Mouse (Mus musculus) lung, postnatal 10 days (tissue): Measurements from ENCODE around the gene Rpn1.

Experiments
- DNase-seq: peaks from one replicate; pipeline ENCODE4 v3.0.0; 2021

The Rpn1 gene

DNA sequence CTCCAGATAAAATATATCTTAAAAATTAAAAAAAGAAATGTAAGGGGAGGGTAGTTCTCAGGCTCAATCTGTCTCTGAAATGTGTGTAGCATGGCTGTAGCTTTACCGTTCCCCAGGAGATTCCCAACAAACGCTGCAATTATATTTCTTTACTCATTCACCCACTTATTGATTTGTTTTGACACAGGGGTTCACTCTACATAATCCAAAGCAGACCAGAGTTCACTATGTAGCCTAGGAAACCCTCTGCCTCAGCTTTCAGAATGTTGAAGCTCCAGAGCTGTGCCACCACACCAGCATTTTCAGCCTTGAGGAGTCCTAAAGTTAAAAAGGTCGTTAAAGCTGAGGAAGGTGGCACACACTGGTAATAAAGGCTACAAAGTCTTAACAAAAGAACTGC, 18.3 kb upstream of the Rpn1 start:
- no peak for DNase-seq

GRCm38 (mm10) chr6:88067722-88068121, 16.6 kb upstream of the Rpn1 start:
- no peak for DNase-seq

- no peak for DNase-seq
Observed at GRCm38 (mm10) chr6:88068739-88069138, 15.5 kb upstream of the Rpn1 start.

DNA sequence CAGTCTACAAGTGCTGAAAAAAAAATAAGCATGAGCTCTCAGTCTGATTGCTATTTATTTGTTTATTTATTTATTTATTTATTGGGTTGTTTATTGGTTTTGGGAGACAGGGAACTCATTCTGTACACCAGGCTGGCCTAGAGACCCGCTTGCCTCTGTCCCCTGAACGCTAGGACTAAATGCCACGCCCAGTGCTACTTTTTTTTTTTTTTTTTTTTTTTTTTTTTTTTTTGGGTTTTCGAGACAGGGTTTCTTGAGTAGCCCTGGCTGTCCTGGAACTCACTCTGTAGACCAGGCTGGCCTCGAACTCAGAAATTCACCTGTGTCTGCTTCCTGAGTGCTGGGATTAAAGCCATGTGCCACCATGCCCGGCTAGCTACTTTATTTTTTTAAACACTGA, 13.8 kb upstream of the Rpn1 start:
- DNase-seq, result no peak

DNA sequence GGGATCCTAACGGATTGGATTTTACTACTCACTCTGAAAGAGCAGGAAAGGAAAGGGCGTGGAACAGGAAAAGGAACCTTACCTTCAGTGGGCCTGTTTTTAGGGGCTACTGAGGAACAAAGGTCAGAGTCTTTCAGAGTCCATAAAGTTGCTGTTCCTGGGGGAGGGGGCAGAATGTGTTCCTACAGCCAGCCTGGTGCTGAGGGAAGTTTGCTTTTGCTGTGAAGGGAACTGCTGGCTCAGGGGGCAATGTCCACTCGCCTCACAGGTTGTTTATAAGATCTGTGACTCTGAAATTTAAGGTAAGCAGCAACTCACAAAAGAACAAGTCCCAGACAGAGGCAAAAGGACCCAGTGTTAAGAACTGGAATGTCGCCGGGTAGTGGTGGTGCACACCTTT, 13.1 kb upstream of the Rpn1 start:
- no peak for DNase-seq

DNA sequence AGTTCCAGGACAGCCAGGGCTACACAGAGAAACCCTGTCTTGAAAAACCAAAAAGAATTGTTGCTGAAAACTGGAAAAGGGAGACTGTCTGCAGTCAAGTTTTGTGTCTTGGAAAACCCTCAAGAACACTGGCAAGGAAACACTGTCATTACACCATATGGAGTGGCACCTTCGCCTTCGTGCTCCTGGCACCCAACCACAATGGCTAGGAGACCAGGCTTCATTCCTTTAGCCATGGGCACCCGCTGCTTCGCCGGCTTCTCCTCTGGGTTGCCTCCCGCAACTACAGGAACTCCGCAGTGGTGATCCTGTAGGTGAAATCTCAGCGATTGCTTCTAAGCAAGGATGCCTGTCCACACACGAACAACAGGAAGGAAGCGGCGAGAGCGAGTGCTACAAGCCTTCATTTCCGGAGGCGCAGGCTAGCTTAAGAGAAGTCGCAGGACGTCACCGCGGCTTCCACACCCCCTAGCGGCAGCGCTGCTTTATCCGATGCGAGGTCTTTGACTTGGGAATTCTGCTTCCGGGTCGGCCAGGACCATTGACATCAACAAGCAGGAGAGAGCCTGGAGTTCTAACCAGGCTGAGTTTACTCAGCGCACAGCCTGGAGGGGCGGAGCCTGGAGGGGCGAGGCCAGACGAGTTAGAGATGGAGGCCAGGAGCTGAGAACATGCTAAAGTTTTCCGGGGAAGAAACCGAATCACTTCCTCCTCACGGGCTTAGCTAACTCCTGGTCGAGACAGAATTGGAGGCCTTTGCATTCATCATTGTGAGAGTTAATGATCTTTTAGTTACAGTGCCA, 9.3 kb upstream of the Rpn1 start:
- peak; percentile 98 for DNase-seq

DNA sequence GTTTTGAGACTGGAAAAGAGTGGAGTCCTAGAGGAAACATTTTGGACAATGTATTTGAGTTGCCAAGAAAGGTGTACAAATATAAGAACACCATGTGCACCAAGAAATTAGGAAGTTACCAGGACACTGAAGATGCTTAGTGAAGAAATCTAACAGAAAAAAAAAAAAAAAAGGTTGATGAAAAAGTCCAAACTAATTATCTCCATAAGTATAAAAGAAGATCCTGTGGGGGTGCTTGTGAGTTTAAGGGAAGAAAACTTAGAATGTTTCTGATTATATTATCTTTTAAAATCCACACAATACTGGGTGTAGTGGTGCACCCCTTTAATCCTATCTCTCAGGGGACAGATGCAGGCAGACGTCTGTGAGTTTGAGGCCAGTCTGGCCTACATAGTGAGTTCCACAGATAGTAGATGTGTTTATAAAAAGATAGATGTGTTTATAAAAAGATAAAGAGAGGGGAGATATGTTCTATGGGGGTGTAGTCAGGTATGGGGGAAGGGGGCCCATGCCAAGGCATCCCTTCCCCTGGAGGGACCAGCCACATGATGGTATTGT, 8.2 kb upstream of the Rpn1 start:
- DNase-seq, result no peak

GRCm38 (mm10) chr6:88083095-88083494, 1.2 kb upstream of the Rpn1 start:
- DNase-seq, result no peak

DNA sequence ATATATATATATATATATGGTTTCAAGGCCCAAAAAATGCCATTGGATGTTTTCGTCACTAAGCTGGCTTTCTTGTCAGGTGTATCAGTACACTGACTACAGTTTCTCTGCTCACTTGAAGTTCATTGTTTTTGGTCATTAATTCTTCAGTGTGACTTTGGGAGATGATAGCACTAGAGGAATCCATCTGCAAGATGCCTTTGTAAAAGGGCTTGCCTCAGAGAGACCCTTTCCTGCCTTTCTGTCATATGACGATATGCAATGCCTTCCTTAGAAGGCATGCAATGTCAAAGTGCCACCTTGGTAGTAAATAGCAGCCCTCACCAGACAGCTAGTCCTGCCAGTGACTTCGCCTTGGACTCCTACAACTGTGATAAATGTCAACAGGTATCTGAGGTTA, 610 bp upstream of the Rpn1 start:
- no peak for DNase-seq

- DNase-seq, result no peak
Observed at GRCm38 (mm10) chr6:88088971-88089370, 4.7 kb downstream of the Rpn1 start.

DNA sequence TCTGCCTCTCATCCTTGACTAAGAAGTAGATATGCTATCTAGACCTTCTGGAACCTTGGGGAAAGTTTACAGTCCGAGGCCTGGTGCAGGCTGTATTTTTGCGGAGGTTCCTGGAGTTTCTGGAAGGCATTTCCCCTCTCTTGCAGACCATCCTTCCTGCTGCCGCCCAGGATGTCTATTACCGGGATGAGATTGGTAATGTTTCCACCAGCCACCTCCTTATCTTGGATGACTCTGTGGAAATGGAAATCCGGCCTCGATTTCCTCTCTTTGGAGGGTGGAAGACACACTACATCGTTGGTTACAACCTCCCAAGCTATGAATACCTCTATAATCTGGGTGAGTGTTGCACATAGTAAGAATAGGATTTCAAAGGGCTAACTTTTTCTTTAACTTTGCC, 11.1 kb downstream of the Rpn1 start:
- peak; percentile 19 for DNase-seq

DNA sequence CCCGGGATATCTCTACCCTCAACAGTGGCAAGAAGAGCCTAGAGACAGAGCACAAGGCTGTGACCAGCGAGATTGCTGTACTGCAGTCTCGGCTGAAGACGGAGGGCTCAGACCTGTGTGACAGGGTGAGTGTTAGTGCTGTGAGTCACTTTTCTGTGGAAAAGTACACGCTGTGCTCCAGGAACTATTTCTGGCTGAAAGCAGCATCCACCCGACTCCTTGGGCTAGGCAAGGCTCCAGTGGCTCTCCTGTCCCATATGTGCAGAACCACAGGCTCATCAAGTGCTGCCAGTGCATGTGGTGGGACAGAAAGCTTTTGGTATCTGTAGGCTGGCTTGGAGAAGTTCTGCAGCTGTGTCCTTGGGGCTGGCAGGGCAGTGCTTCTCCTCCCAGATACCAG, 17.8 kb downstream of the Rpn1 start:
- no peak for DNase-seq

DNA sequence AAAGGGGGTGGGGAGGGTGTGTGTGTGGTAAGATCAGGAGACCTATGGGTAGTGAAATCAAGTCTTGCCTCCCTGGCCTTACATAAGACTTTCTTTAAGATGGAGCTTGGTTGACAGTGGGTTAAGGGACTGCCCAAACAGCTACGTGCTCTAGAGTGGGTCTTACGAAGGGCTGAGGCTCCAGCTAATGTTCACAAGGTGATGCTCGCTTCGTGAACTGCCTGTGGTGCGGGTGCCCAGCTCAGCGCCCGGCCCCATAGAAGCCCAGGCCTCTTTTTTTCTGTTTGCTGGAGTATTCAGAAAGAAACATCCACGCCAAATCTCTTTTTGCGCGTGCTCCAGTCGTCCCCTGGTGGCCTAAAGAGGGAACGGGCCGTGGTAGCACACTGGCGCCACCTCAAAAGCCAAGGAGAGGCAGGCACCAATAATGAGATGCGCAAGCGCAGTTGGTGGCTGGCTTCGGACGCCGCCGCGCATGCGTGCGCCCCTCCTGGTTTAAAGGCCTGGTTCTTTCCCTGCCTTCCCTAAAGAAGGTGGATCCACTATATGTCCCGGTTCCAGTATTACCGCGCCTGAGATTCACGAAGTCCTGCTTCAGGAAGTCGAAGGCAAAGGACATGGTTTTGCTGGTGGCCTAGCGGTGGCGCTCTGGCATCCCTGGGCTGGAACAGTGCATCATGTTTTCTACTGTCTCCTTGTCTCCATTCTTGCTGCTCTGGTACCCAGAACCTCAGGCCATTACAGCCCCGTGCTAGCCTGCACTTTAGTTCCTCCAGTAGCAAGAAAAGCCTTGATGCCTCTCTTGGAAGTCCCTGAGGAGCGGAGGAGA, 21.7 kb downstream of the Rpn1 start:
- peak; percentile 95 for DNase-seq

- no peak for DNase-seq
Observed at GRCm38 (mm10) chr6:88106612-88107123, 22.4 kb downstream of the Rpn1 start.

DNA sequence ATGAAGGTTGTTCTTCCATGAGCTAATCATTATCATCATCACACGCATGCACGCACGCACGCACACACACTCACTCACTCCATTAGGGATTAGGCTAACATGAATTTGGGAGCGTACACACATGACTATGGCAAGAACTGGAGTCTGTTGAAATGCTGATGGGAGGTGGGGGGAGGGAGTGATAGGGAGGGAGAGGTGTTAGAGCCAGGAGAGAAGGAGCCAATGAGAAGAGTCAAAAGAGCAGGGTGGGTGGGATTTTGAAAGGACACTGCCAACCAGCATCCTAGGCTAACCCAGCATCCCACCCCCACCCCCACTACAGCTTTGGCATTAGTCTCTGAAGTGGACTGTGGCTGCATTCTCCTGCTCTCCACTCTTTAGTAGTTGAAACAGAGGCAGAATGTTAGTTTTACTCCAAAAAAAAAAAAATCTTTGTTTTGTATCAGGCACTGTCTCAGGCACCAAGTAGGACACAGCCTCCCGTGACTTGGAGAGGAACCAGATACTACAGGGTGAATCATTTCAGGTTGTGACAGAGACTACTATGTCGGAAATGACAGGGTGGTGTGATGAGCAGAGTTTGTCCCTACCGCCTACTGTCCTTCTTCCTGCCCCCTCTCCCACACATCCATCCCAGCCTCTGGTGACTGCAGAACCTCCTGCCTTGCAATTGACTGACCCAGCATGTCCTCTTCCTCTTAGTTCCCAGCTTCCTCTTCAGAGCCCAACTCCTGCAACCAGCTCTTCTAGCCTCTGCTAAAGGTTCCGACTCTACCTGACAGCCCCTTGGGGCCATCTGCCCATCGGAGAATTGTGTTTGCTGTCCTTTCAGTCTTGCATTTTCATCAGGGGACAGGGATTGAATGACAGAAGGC, 23.6 kb downstream of the Rpn1 start:
- DNase-seq, result no peak

GRCm38 (mm10) chr6:88113139-88113538, 28.9 kb downstream of the Rpn1 start:
- DNase-seq, result peak; percentile 78

DNA sequence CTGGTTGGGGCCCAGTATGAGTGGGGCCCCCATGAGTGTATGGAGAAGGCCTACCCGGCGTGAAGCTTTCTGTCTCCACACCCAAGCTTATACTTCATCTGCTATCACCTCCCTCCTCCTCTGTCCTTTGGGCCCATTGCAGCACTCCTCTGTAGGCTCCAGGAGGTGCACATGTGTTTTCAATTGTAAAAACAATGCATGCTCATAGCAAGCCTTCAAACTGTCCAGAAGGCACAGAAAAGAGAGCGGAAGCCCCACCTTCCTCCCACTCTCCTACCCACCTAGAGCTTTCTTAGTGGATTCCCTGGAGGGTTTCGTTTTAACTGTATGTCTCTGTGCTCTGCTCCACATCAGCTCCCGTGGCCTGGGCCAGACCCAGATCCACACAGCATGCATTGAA, 30.1 kb downstream of the Rpn1 start:
- DNase-seq, result no peak

DNA sequence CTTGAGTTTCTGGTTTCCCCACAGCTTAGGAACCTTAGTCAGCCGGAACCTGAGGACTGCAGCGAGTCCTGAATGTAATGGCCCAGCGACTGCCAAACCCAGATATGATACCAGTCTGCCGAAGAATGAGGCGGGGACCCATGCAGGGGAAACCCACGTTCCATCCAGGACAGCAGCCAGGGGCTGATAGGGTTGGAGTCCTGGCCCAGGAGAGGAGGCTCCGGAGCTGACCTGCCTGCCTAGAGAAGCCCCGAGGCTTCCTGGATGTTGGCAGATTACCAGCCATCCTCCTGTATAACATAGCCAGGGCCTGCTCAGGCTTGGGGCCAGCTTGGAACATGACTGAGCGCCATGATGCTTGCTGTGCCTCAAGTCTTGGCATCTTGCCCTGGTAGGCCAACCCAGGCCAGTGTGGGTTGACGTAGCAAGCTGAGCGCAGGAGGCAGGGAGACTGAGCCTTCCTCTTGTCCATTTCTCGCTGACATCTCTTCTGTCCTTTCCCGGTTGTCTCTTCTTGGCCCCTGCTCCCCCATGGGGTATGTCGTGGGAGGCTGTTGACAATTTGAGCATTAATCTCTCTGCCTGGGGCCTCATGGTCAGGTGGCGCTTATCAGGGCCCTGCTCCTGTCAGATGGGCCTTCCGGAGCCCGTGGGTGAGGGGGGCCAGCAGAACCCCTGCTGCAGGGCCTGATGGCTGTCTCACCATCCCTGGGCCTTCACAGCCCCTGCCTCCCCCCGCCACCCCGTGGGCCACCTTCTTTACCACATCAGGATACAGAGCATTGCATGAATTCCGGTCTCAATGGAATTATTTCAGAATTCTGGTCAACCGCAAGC, 32.3 kb downstream of the Rpn1 start:
- peak; percentile 31 for DNase-seq

DNA sequence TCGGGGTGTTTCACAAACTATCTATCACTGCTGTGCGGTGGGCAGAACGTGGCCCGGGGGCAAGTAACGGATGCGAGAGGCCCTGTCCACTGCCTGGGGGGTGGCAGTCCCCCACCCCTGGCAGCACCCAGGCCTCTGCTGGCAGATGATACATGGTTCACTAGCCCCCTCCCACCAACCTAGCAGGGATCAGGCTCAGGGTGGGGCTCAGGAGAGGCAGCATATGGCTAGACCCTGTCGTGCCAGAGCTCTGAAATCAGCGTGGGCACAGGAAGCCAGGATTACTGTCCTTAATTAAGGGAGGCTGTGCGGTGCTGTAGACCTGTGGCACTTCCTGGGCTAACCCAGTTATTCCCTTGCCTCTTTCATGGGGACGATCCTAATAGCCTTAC, 32.9 kb downstream of the Rpn1 start:
- no peak for DNase-seq

- DNase-seq, result no peak
Observed at GRCm38 (mm10) chr6:88119309-88119708, 35.0 kb downstream of the Rpn1 start.

DNA sequence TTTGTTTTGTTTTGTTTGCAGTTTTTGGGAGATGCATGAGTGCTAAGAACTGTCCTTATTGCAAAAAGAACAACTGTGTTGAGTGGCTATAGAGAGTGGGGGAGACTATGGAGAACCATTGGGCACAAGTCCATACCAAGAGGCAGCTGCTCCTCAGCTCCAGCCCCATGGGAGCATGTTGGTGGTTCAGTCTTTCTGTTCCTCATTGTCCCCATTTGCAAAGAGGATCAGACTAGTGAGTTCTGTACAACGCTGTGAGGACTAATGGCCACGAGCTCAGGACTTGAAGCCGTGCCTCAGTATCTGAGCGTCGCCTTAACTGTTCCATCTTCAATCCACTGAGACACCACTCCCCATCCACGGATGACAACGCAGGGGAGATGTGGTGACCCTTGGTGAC, 36.5 kb downstream of the Rpn1 start:
- no peak for DNase-seq

GRCm38 (mm10) chr6:88121781-88122180, 37.5 kb downstream of the Rpn1 start:
- no peak for DNase-seq
